Mouse (Mus musculus): ENCODE measurements around the gene H2afj.

GRCm38 (mm10) chr6:136817549-136817948 lies 9.5 kb downstream of the H2afj start:
- no peak for TF ChIP-seq CTCF (IDR thresholded peaks at IDR 0.05; ENCODE audit: borderline replicate concordance, extremely low read depth, insufficient read depth, insufficient read length)
- no peak for TF ChIP-seq POLR2A (IDR thresholded peaks at IDR 0.05; ENCODE audit: borderline replicate concordance, extremely low read depth, insufficient read depth, insufficient read length, poor library complexity, severe bottlenecking)

All from brain, embryonic 14.5 days (tissue).